In the genomic region with DNA sequence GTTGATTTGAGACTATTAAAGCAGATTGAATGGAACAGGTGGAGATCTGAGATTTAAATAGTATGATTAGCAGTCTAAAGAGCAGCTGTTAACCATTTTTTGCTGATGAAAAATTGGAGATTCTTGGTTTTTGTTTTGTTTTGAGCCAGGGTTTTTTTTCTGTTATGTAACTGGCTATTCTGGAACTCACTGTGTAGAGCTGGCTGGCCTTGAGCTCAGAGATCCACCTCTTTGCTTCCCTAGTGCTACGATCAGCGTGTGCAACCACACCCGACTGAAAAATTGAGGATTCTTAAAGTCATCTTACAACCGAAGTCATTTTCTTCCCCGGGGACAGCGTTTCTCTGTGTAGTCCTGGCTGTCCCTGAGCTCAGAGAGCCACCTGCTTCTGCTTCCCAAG, we compare ENCODE assay signal across 8 mouse cellular contexts. TPM values are rescaled to one million over a fixed set of nuclear protein-coding genes. Genes with fewer than 3 reads are reported as not detected.
DNase-seq lines count a peak whose midpoint lies in the region; ATAC-seq and TF ChIP-seq lines count a peak whose summit lies in the region.

No protein-coding gene starts in this region.

- DNase-seq in heart, adult 2 months: no peak
- no peak for DNase-seq in left cerebral cortex, postnatal 10 days (ENCODE audit: extremely low spot score in 1 of 2, low spot score in 2 of 2)
- DNase-seq in urinary bladder, postnatal 14 days (ENCODE audit: low spot score): no peak
- no peak for DNase-seq in frontal cortex, postnatal 36 days (ENCODE audit: low spot score in 2 of 2)

- H3K9me3 ChIP-seq in heart, embryonic 12.5 days (replicated peaks): no peaks in the 10 kb centered on the region
- H3K9me3 ChIP-seq in E14TG2a.4 (ENCODE audit: low read length): no peaks in the 10 kb centered on the region
- H3K9me3 ChIP-seq in forebrain, embryonic 16.5 days (ENCODE audit: control insufficient read depth, low read length): no peaks in the 10 kb centered on the region
- no peaks in the 10 kb centered on the region for H3K9me3 ChIP-seq in liver, embryonic 12.5 days (replicated peaks)

- peaks cover 35% of the 10 kb centered on the region for H3K4me1 ChIP-seq in heart, embryonic 12.5 days (replicated peaks)
- no peaks in the 10 kb centered on the region; the same call in 1 of the 2 replicates for H3K4me1 ChIP-seq in heart, adult 2 months (ENCODE audit: control insufficient read depth, insufficient read depth, low read length)
- peaks cover 56% of the 10 kb centered on the region for H3K4me1 ChIP-seq in E14TG2a.4 (replicated peaks; ENCODE audit: low read depth, low read length)
- peaks cover 11% of the 10 kb centered on the region for H3K4me1 ChIP-seq in forebrain, embryonic 16.5 days (replicated peaks; ENCODE audit: control insufficient read depth, insufficient read depth, low read length)
- peaks cover 86% of the 10 kb centered on the region for H3K4me1 ChIP-seq in liver, embryonic 12.5 days

- H3K9ac ChIP-seq in heart, embryonic 12.5 days: no peak overlapping the region
- H3K9ac ChIP-seq in heart, adult 2 months (ENCODE audit: low read depth, low read length): no peak overlapping the region
- no peak overlapping the region for H3K9ac ChIP-seq in forebrain, embryonic 16.5 days (replicated peaks; ENCODE audit: low read depth, low read length)
- peak overlapping the region; percentile 88 for H3K9ac ChIP-seq in liver, embryonic 12.5 days

- H3K4me2 ChIP-seq in heart, embryonic 12.5 days: peak overlapping the region; percentile 52
- H3K4me2 ChIP-seq in forebrain, embryonic 16.5 days (ENCODE audit: low read length): peak overlapping the region; percentile 48
- H3K4me2 ChIP-seq in liver, embryonic 12.5 days: peak overlapping the region; percentile 89

- no peak for TF ChIP-seq CTCF in heart, adult 2 months (IDR thresholded peaks at IDR 0.05)
- no peak for TF ChIP-seq CTCF in E14TG2a.4 (conservative IDR thresholded peaks at IDR 0.05; ENCODE audit: low read length)

- H3K36me3 ChIP-seq in heart, embryonic 12.5 days: peaks cover 16% of the 10 kb centered on the region
- H3K36me3 ChIP-seq in heart, adult 2 months (ENCODE audit: control insufficient read depth, insufficient read depth, low read length): no peaks in the 10 kb centered on the region; the same call in 1 of the 2 replicates
- H3K36me3 ChIP-seq in E14TG2a.4 (ENCODE audit: insufficient read depth, low read length): peaks cover 15% of the 10 kb centered on the region
- H3K36me3 ChIP-seq in forebrain, embryonic 16.5 days (ENCODE audit: control insufficient read depth, insufficient read depth): no peaks in the 10 kb centered on the region; the same call in 1 of the 2 replicates
- H3K36me3 ChIP-seq in liver, embryonic 12.5 days: peaks cover 28% of the 10 kb centered on the region

- no peaks in the 10 kb centered on the region for H3K27me3 ChIP-seq in heart, embryonic 12.5 days (replicated peaks)
- H3K27me3 ChIP-seq in heart, adult 2 months (ENCODE audit: control insufficient read depth, insufficient read depth, low read length): no peaks in the 10 kb centered on the region
- peaks cover 13% of the 10 kb centered on the region for H3K27me3 ChIP-seq in E14TG2a.4 (ENCODE audit: insufficient read depth, low read length)
- H3K27me3 ChIP-seq in forebrain, embryonic 16.5 days (replicated peaks; ENCODE audit: control insufficient read depth, insufficient read depth, low read length): no peaks in the 10 kb centered on the region
- no peaks in the 10 kb centered on the region for H3K27me3 ChIP-seq in liver, embryonic 12.5 days (replicated peaks)

- no peak for ATAC-seq in heart, embryonic 12.5 days (ENCODE audit: insufficient number of reproducible peaks, low FRiP score)
- no peak for ATAC-seq in forebrain, embryonic 16.5 days
- no peak for ATAC-seq in liver, embryonic 12.5 days

- H3K27ac ChIP-seq in heart, embryonic 12.5 days (ENCODE audit: poor library complexity, severe bottlenecking): no peak overlapping the region
- no peak overlapping the region for H3K27ac ChIP-seq in heart, adult 2 months
- H3K27ac ChIP-seq in forebrain, embryonic 16.5 days (ENCODE audit: low read length): no peak overlapping the region
- H3K27ac ChIP-seq in liver, embryonic 12.5 days: peak overlapping the region; percentile 91

- no peak for TF ChIP-seq EP300 in heart, adult 2 months (IDR thresholded peaks at IDR 0.05; ENCODE audit: insufficient read depth, low read depth, low read length)

- WGBS in heart, embryonic 12.5 days: 66% methylated on average over 6 of the region's 6 CpGs
- 34% methylated on average over 6 of the region's 6 CpGs for WGBS in heart, adult 2 months
- WGBS in forebrain, embryonic 16.5 days: 76% methylated on average over 6 of the region's 6 CpGs
- WGBS in liver, embryonic 12.5 days (ENCODE audit: insufficient replicate concordance): 18% methylated on average over 6 of the region's 6 CpGs

- TF ChIP-seq POLR2A in heart, adult 2 months (IDR thresholded peaks at IDR 0.05; ENCODE audit: insufficient read depth, low read depth, low read length): no peak

- intact Hi-C loops in heart, adult 2 months (cut with DNase I): no loop called here
- intact Hi-C loops in left cerebral cortex, postnatal 10 days (cut with DNase I): no loop called here

- H3K79me2 ChIP-seq in heart, adult 2 months (replicated peaks; ENCODE audit: control insufficient read depth, insufficient read depth, low read length): no peaks in the 10 kb centered on the region

- H3K4me3 ChIP-seq in heart, embryonic 12.5 days: peak overlapping the region; percentile 80
- no peak overlapping the region for H3K4me3 ChIP-seq in heart, adult 2 months
- peak overlapping the region; percentile 87 for H3K4me3 ChIP-seq in E14TG2a.4 (replicated peaks; ENCODE audit: low read length)
- no peak overlapping the region for H3K4me3 ChIP-seq in forebrain, embryonic 16.5 days (replicated peaks; ENCODE audit: low read length)
- peak overlapping the region; percentile 79 for H3K4me3 ChIP-seq in liver, embryonic 12.5 days

RNA-seq across cellular contexts. Expression of a gene that starts 0.9 kb away (rescaled TPM):
- polyA plus RNA-seq in heart, embryonic 12.5 days (2016; fragmentation: Nextera tagmentation; extraction: Ambion mirVana): 11.4 and 12.0 TPM in 2 replicates
- under 1 TPM; 0.18 TPM for total RNA-seq in heart, adult 2 months (2021)
- not detected in 2 replicates for polyA plus RNA-seq in heart, adult 2 months (2012; rRNA removed)
- 4.2 and 4.4 TPM in 2 replicates for polyA plus RNA-seq in forebrain, embryonic 16.5 days (2015; fragmentation: Nextera tagmentation; extraction: Ambion mirVana)
- polyA plus RNA-seq in liver, embryonic 12.5 days (2016; fragmentation: Nextera tagmentation; extraction: Ambion mirVana): 26.9 and 27.6 TPM in 2 replicates
- 1 to 10 TPM in 1 of 2 experiments, under 1 TPM in 1; 0.88 to 1.0 TPM for total RNA-seq in left cerebral cortex, postnatal 10 days (2021)

RNA-seq across cellular contexts. Expression of a gene that starts 15.2 kb away (rescaled TPM):
- 12.3 and 12.9 TPM in 2 replicates for polyA plus RNA-seq in heart, embryonic 12.5 days (2016; fragmentation: Nextera tagmentation; extraction: Ambion mirVana)
- total RNA-seq in heart, adult 2 months (2021): 10 to 100 TPM; 13.4 to 16.7 TPM
- polyA plus RNA-seq in heart, adult 2 months (2012; rRNA removed): 22.6 and 37.2 TPM in 2 replicates
- polyA plus RNA-seq in forebrain, embryonic 16.5 days (2015; fragmentation: Nextera tagmentation; extraction: Ambion mirVana): 14.4 and 14.7 TPM in 2 replicates
- 6.5 and 7.2 TPM in 2 replicates for polyA plus RNA-seq in liver, embryonic 12.5 days (2016; fragmentation: Nextera tagmentation; extraction: Ambion mirVana)
- 10 to 100 TPM; 44.2 to 51.7 TPM for total RNA-seq in left cerebral cortex, postnatal 10 days (2021)

RNA-seq across cellular contexts. Expression of a gene that starts 23.5 kb away (rescaled TPM):
- 151 and 156 TPM in 2 replicates for polyA plus RNA-seq in heart, embryonic 12.5 days (2016; fragmentation: Nextera tagmentation; extraction: Ambion mirVana)
- total RNA-seq in heart, adult 2 months (2021): 100 to 1,000 TPM; 170 to 191 TPM
- polyA plus RNA-seq in heart, adult 2 months (2012; rRNA removed): 196 and 278 TPM in 2 replicates
- polyA plus RNA-seq in forebrain, embryonic 16.5 days (2015; fragmentation: Nextera tagmentation; extraction: Ambion mirVana): 166 and 180 TPM in 2 replicates
- 69.3 and 72.1 TPM in 2 replicates for polyA plus RNA-seq in liver, embryonic 12.5 days (2016; fragmentation: Nextera tagmentation; extraction: Ambion mirVana)
- 10 to 100 TPM; 82.8 to 84.5 TPM for total RNA-seq in left cerebral cortex, postnatal 10 days (2021)

RNA-seq across cellular contexts. Expression of a gene that starts 40.2 kb away (rescaled TPM):
- 31.7 and 31.9 TPM in 2 replicates for polyA plus RNA-seq in heart, embryonic 12.5 days (2016; fragmentation: Nextera tagmentation; extraction: Ambion mirVana)
- total RNA-seq in heart, adult 2 months (2021): 10 to 100 TPM; 18.6 to 19.9 TPM
- polyA plus RNA-seq in heart, adult 2 months (2012; rRNA removed): 22.5 and 23.6 TPM in 2 replicates
- 7.9 and 8.1 TPM in 2 replicates for polyA plus RNA-seq in forebrain, embryonic 16.5 days (2015; fragmentation: Nextera tagmentation; extraction: Ambion mirVana)
- 12.5 and 14.1 TPM in 2 replicates for polyA plus RNA-seq in liver, embryonic 12.5 days (2016; fragmentation: Nextera tagmentation; extraction: Ambion mirVana)
- total RNA-seq in left cerebral cortex, postnatal 10 days (2021): 10 to 100 TPM; 17.6 to 19.7 TPM

RNA-seq across cellular contexts. Expression of a gene that starts 43.6 kb away (rescaled TPM):
- 924 and 950 TPM in 2 replicates for polyA plus RNA-seq in heart, embryonic 12.5 days (2016; fragmentation: Nextera tagmentation; extraction: Ambion mirVana)
- total RNA-seq in heart, adult 2 months (2021): 10 to 100 TPM; 20.1 to 23.0 TPM
- 7.2 and 10.9 TPM in 2 replicates for polyA plus RNA-seq in heart, adult 2 months (2012; rRNA removed)
- polyA plus RNA-seq in forebrain, embryonic 16.5 days (2015; fragmentation: Nextera tagmentation; extraction: Ambion mirVana): 7,901 and 8,250 TPM in 2 replicates
- polyA plus RNA-seq in liver, embryonic 12.5 days (2016; fragmentation: Nextera tagmentation; extraction: Ambion mirVana): 558 and 570 TPM in 2 replicates
- 1,000 to 10,000 TPM; 1,910 to 2,141 TPM for total RNA-seq in left cerebral cortex, postnatal 10 days (2021)

Comparison
In these comparisons a context has a peak if more than half of its experiments do, and no peak if none do; other contexts are left out.
1. H3K4me3 ChIP-seq: peak in heart, embryonic 12.5 days (single experiment), E14TG2a.4 (single experiment) and liver, embryonic 12.5 days (single experiment); none in heart, adult 2 months (single experiment) and forebrain, embryonic 16.5 days (single experiment).
2. Peak in every context shown above with its lines, with median percentiles within 50 percentile points of each other: H3K4me2 ChIP-seq.